Mouse (Mus musculus) intestine, embryonic 15.5 days (tissue): ENCODE measurements around the gene Cib1. TPM values are rescaled to one million over a fixed set of nuclear protein-coding genes. Genes with fewer than 3 reads are reported as not detected.
A peak's percentile ranks its signal among the peaks of the same experiment; 100 is the strongest.

Experiments used
- ATAC-seq: fragments of 200-750 bp; cut with Nextera tagmentation; 2 replicates; pipeline ENCODE4 v1.8.0; 2017; ENCODE audit warnings: moderate TSS enrichment, moderate library complexity
- H3K27ac ChIP-seq: fragments of 300-500 bp; sonication (generic); 2 replicates; pipeline ENCODE4 v1.5.1; 2015; ENCODE audit warnings: mild to moderate bottlenecking, inconsistent platforms
- H3K27me3 ChIP-seq: fragments of 300-500 bp; sonication (generic); replicated peaks from 2 replicates; pipeline ENCODE4 v1.6.1; 2015; ENCODE audit warnings: inconsistent platforms
- H3K36me3 ChIP-seq: fragments of 300-500 bp; sonication (generic); 2 replicates; pipeline ENCODE4 v1.6.1; 2015; ENCODE audit warnings: inconsistent platforms
- H3K4me1 ChIP-seq: fragments of 300-500 bp; sonication (generic); replicated peaks from 2 replicates; pipeline ENCODE4 v1.6.1; 2015; ENCODE audit warnings: inconsistent platforms
- H3K4me2 ChIP-seq: fragments of 300-500 bp; sonication (generic); replicated peaks from 2 replicates; pipeline ENCODE4 v1.6.1; 2015; ENCODE audit warnings: mild to moderate bottlenecking, inconsistent platforms
- H3K4me3 ChIP-seq: fragments of 300-500 bp; sonication (generic); replicated peaks from 2 replicates; pipeline ENCODE4 v1.5.1; 2015; ENCODE audit warnings: inconsistent platforms
- H3K9ac ChIP-seq: fragments of 300-500 bp; sonication (generic); 2 replicates; pipeline ENCODE4 v1.6.1; 2015; ENCODE audit warnings: inconsistent platforms
- H3K9me3 ChIP-seq: fragments of 300-500 bp; sonication (generic); 2 replicates; pipeline ENCODE4 v1.6.1; 2016; ENCODE audit warnings: inconsistent platforms
- WGBS: fragments of 180-500 bp; shearing (Covaris S2); methylation state at CpG from one replicate; pipeline ENCODE4 v1.1.7; 2015; 5-methylcytosine and 5-hydroxymethylcytosine counted together
- polyA plus RNA-seq: library from polyadenylated mRNA; unstranded; fragments of >200 nt; fragmentation: Nextera tagmentation; extraction: Ambion mirVana; gene quantifications from 2 replicates; pipeline ENCODE4 v1.2.1, GENCODE M21; 2015

Gene Cib1
- polyA plus RNA-seq, 1 experiment from 2014 or later = 199 TPM

DNA sequence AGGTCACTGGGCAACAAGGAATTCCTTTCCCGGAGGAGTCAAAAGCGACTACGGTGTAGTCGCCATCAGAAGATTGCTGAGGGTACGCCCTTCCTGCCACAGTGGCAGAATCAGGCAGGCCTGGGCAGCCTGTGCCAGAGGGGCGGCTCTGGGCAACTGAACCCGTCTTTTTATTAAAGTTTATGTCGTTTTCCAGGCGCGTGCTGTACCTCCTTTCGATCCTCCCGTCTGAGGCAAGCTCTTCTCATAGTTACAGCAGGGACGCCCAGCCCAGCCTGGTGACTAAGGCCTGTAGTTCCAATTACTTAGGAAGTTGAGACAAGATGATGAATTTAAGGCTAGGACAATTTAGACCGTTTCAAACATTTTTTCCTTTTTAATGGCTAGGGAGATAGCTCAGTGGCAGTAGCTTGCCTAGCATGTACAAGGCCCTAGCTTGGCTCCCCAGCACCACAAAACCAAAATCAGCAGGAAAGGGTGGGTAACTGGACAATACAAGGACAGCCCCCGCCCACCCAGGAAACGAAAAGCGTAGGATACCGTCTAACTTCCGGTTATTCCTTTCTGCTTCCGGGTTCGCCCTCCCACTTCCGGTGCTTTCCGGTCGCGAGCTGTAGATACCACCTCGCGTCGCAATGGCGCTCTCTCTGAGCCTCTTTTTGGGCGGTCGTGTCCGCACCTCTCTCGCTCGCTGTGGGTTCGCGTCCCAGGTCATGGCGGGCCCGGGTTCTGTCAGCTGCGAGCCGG is 28.2 kb upstream of the Cib1 start, which contains the start of gene Ngrn:
Gene Ngrn, plus strand, starts transcription at position 591 of the 747 bp plus-strand sequence.
- peak within 1 kb of the TSS; percentile 85 for H3K9ac ChIP-seq
- no peaks in the 10 kb centered on the region for H3K27me3 ChIP-seq
- H3K36me3 ChIP-seq = peaks cover 16% of the 10 kb centered on the region
- peak within 1 kb of the TSS; percentile 86 for H3K27ac ChIP-seq
- peak within 1 kb of the TSS; percentile 68 for H3K4me2 ChIP-seq
- no peaks in the 10 kb centered on the region for H3K9me3 ChIP-seq
- 26% methylated on average over 40 of the region's 40 CpGs for WGBS
- peak; percentile 92 for ATAC-seq
- no peaks in the 10 kb centered on the region for H3K4me1 ChIP-seq
- peak within 1 kb of the TSS; percentile 91 for H3K4me3 ChIP-seq

DNA sequence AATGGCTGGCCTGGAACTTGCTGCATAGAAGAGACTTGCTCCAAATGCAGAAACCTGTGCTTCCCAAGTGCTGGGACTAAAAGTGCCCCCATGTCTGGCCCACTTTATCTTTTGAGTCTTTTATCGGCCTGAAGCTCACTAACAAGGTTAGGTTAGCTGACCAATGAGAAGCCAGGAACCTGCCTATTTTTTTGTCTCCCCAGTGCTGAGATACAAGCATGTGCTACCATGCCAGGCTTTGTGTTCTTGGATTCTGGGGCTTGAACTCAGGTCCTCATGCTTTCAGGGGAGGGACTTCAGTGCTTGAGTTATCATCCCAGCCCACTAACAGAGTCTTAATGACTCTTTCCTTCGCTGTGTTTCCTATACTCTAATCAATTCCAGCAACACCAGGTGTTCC is 25.1 kb upstream of the Cib1 start:
- Histone ChIP-seq H3K9ac (no peak overlapping the region), H3K36me3 (no peaks in the 10 kb centered on the region), H3K4me3 (no peak overlapping the region), H3K27me3 (no peaks in the 10 kb centered on the region), H3K27ac (no peak overlapping the region), H3K4me2 (no peak overlapping the region), H3K9me3 (no peaks in the 10 kb centered on the region), H3K4me1 (0 out of 2 replicates have a peak, but pooled peaks cover 3% of the 10 kb centered on the region)
- ATAC-seq = no peak
- 63% methylated on average over 2 of the region's 2 CpGs for WGBS

DNA sequence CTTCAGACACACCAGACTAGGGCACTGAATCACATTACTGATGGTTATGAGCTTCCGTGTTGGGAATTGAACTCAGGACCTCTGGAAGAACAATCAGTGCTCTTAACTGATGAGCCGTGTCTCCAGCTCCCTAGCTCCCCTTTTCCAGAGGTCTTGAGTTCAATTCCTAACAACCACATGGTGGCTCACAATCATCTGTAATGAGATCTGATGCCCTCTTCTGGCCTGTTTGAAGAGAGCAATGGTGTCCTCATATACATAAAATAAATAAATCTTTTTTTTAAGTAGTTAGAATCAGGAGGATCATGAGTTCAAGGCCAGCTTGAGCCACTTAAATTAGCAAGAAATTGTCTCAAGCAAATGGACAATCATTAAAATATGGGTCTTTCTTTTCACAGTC is 23.4 kb upstream of the Cib1 start:
- H3K27me3 ChIP-seq = no peaks in the 10 kb centered on the region
- H3K36me3 ChIP-seq = no peaks in the 10 kb centered on the region
- H3K4me1 ChIP-seq = 0 out of 2 replicates have a peak, but pooled peaks cover 3% of the 10 kb centered on the region
- H3K4me2 ChIP-seq = no peak overlapping the region
- no peaks in the 10 kb centered on the region for H3K9me3 ChIP-seq
- H3K27ac ChIP-seq = no peak overlapping the region
- H3K4me3 ChIP-seq = no peak overlapping the region
- H3K9ac ChIP-seq = no peak overlapping the region
- ATAC-seq = no peak
- 78% methylated on average over 2 of the region's 2 CpGs for WGBS

DNA sequence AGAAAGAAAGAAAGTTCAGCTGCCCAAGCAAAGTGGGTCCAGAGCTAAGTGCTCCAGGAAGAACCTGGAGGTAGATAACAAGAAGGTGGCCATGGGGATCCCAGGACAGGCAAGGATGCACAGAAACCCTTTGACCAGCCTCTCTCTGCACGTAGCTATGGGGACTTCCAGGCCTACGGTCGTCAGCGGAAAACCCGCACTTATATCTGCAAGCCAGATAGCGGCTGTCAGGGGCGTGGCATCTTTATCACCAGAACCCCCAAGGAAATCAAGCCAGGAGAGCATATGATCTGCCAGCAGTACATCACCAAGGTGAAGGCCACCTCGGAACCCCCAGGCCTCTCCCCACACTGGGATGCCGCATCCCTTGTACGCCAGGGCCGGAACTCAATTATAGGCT is 20.3 kb upstream of the Cib1 start:
- Histone ChIP-seq H3K27ac (no peak overlapping the region), H3K4me2 (no peak overlapping the region), H3K9me3 (no peaks in the 10 kb centered on the region), H3K4me3 (no peak overlapping the region), H3K9ac (no peak overlapping the region), H3K27me3 (no peaks in the 10 kb centered on the region), H3K36me3 (no peaks in the 10 kb centered on the region), H3K4me1 (0 out of 2 replicates have a peak, but pooled peaks cover 3% of the 10 kb centered on the region)
- WGBS = 74% methylated on average over 11 of the region's 11 CpGs
- no peak for ATAC-seq

DNA sequence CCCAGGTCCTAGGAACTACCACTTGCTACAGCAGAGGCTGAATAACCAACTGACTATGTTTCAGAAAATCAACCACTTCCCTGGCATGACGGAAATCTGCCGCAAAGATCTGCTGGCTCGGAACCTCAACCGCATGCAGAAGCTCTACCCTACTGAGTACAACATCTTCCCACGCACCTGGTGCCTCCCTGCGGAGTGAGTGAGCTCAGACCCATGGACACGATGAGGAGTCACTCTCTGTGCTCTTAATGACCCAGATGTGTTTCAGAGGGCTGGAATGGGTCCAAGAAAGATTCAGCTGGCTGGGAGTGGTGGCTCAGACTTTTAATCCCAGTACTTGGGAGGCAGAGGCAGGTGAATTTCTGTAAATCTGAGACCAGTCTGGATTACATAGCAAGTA is 19.8 kb upstream of the Cib1 start:
- no peaks in the 10 kb centered on the region for H3K27me3 ChIP-seq
- H3K36me3 ChIP-seq = no peaks in the 10 kb centered on the region
- no peak overlapping the region for H3K4me3 ChIP-seq
- H3K9me3 ChIP-seq = no peaks in the 10 kb centered on the region
- H3K4me2 ChIP-seq = no peak overlapping the region
- 0 out of 2 replicates have a peak, but pooled peaks cover 3% of the 10 kb centered on the region for H3K4me1 ChIP-seq
- ATAC-seq = no peak
- WGBS = 81% methylated on average over 7 of the region's 7 CpGs
- no peak overlapping the region for H3K9ac ChIP-seq
- no peak overlapping the region for H3K27ac ChIP-seq

DNA sequence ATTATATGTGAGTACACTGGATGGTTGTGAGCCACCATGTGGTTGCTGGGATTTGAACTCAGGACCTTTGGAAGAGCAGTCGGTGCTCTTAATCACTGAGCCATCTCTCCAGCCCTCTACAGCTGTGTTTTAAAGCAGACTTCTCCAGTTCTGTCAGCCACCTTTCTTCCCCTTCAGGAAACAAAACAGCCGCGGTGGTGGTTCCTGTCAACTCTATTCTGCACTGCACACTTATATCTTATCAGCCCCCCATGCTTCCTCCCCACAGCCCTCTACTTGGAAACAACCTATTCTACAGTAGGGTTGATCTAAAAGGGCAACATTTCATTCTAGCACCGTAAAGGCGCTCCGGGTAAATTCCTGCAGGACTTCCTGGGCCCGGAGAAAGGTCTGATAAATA is 14.2 kb upstream of the Cib1 start:
- peak overlapping the region; percentile 63 for H3K4me2 ChIP-seq
- H3K4me1 ChIP-seq = no peaks in the 10 kb centered on the region
- no peak overlapping the region for H3K9ac ChIP-seq
- no peaks in the 10 kb centered on the region for H3K9me3 ChIP-seq
- no peaks in the 10 kb centered on the region for H3K36me3 ChIP-seq
- no peaks in the 10 kb centered on the region for H3K27me3 ChIP-seq
- no peak overlapping the region for H3K27ac ChIP-seq
- ATAC-seq = no peak
- peak overlapping the region; percentile 57 for H3K4me3 ChIP-seq
- 39% methylated on average over 7 of the region's 7 CpGs for WGBS

DNA sequence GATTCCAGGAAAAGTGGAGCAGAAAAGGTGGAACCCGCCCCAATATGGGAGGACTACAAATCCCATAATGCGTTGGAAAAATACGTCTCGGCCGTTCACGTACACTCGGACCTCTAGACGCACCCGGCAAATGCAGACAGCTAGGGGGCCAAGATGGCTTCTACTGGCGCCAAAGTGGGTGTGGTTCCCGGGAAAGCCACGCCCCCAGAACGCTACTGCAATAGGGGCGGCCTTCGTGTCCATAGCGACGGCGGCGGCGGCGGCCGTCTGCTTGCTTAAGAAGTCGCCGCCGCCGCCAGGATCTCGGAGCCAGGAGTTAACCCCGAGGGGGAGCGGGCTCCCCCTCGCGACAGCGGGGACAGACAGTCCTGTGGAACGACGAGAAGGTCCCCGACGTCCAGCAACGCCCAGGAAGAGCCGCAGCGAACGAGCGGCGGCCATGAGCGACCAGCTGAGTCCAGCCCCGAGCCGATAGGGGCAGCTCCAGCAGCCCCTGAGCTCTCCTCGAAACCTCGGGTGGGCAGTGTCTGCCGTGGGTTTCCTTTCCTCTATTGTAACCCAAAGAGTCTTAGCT is 13.6 kb upstream of the Cib1 start, which contains the start of gene Ttll13:
Gene Ttll13, plus strand, starts transcription at position 229 of the 574 bp plus-strand sequence.
- H3K36me3 ChIP-seq = no peaks in the 10 kb centered on the region
- peak within 1 kb of the TSS; percentile 63 for H3K4me2 ChIP-seq
- under 1% methylated on average over 48 of the region's 48 CpGs for WGBS
- peak within 1 kb of the TSS; percentile 62 for H3K9ac ChIP-seq
- peak within 1 kb of the TSS; percentile 79 for H3K27ac ChIP-seq
- H3K9me3 ChIP-seq = no peaks in the 10 kb centered on the region
- H3K4me3 ChIP-seq = peak within 1 kb of the TSS; percentile 57
- H3K27me3 ChIP-seq = no peaks in the 10 kb centered on the region
- no peaks in the 10 kb centered on the region for H3K4me1 ChIP-seq
- ATAC-seq = peak; percentile 97

DNA sequence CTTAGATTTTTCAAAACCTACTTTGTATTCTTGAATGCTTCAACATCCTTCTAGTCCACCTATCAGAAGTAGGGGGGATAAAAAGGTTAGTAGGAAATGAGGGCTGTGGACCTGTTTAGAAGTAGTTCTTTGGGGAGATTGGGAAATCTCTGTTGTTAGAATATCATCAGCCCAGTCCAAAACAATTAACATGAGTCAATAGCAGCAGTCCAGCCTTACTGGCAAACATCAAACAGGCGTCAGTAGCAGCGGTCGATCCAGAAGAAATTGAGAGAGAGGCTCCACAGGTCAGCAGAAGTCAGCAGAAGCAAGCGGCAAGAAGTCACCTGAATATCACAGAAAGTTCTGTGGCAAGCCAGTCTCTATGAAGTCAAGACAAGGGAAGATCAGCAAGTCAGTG is 12.2 kb upstream of the Cib1 start:
- Histone ChIP-seq H3K4me2 (no peak overlapping the region), H3K36me3 (no peaks in the 10 kb centered on the region)
- whole genome bisulfite sequencing = 91% methylated on average over 4 of the region's 4 CpGs

DNA sequence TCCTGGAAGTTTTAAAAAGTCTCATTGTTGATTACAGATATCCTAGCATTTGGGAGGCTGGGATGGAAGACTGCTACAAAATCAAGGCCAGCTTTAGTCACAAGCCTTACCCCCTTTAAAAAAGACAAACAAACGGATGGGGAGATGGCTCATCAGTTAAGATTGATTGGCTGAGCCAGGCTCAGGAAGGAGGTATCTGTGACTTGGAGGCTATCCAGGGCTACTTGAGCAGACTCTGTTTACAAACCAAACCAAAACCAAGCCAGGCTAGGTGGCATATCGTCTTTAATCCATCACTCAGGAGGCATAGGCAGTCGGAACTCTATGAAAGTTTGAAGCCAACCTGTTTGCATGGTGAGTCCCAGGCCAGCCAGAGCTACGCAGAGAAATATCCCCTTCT is 9.0 kb upstream of the Cib1 start:
- no peak for ATAC-seq
- H3K9me3 ChIP-seq = no peaks in the 10 kb centered on the region
- no peak overlapping the region for H3K9ac ChIP-seq
- 63% methylated on average over 4 of the region's 4 CpGs for WGBS
- H3K4me3 ChIP-seq = no peak overlapping the region
- H3K4me2 ChIP-seq = no peak overlapping the region
- H3K36me3 ChIP-seq = 0 out of 2 replicates have a peak, but pooled peaks cover 5% of the 10 kb centered on the region
- H3K27ac ChIP-seq = no peak overlapping the region
- H3K27me3 ChIP-seq = no peaks in the 10 kb centered on the region
- no peaks in the 10 kb centered on the region for H3K4me1 ChIP-seq

More for the DNA sequence above, 12.2 kb upstream of the Cib1 start:
- H3K4me3 ChIP-seq = no peak overlapping the region
- ATAC-seq = no peak
- H3K27ac ChIP-seq = no peak overlapping the region
- no peak overlapping the region for H3K9ac ChIP-seq
- H3K4me1 ChIP-seq = no peaks in the 10 kb centered on the region
- no peaks in the 10 kb centered on the region for H3K9me3 ChIP-seq
- no peaks in the 10 kb centered on the region for H3K27me3 ChIP-seq

DNA sequence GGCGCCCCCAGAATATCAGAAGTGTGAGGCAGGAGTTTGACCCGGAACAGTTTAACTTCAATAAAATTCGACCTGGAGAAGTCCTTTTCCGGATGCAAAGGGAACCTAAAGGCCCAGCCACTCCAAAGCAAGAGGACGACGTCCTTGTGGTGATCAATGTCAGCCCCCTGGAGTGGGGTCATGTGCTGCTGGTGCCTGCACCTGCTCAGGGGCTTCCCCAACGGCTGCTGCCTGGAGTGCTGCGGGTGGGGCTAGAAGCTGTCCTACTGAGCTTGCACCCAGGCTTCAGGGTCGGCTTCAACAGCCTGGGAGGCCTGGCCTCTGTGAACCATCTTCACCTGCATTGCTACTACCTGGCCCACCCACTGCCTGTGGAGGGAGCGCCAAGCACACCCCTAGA is 5.9 kb upstream of the Cib1 start:
- Histone ChIP-seq H3K4me3 (no peak overlapping the region), H3K27me3 (no peaks in the 10 kb centered on the region), H3K36me3 (0 out of 2 replicates have a peak, but pooled peaks cover 5% of the 10 kb centered on the region), H3K4me1 (0 out of 2 replicates have a peak, but pooled peaks cover 4% of the 10 kb centered on the region), H3K4me2 (no peak overlapping the region), H3K9ac (no peak overlapping the region), H3K27ac (no peak overlapping the region), H3K9me3 (no peaks in the 10 kb centered on the region)
- ATAC-seq = no peak
- WGBS = 88% methylated on average over 10 of the region's 10 CpGs

DNA sequence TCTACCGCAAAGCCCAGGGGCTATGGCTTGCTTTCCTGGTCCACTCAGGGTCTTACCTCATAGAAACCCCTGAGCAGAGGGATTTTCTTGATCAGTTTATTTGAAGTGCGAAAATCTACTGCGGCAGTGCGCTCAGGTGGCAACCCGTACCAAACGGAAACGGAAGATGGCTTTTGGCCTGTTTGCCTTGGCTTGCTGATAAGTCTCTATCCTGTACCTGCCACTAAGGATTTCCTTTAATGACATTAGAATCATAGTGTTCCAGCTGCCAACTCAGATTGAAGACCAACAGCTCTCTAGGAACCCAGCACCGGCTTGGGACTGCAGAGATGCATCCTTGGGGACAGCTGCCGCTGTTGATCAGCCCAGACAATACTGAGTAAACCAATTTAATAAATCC is 1.2 kb upstream of the Cib1 start:
- Histone ChIP-seq H3K9me3 (no peaks in the 10 kb centered on the region), H3K27ac (no peak overlapping the region), H3K4me3 (peak overlapping the region; percentile 78), H3K4me1 (0 out of 2 replicates have a peak, but pooled peaks cover 4% of the 10 kb centered on the region), H3K4me2 (peak overlapping the region; percentile 88), H3K27me3 (no peaks in the 10 kb centered on the region), H3K36me3 (no peaks in the 10 kb centered on the region), H3K9ac (peak overlapping the region; percentile 34; the same call in 1 of the 2 replicates)
- ATAC-seq = no peak
- WGBS = 66% methylated on average over 9 of the region's 9 CpGs

DNA sequence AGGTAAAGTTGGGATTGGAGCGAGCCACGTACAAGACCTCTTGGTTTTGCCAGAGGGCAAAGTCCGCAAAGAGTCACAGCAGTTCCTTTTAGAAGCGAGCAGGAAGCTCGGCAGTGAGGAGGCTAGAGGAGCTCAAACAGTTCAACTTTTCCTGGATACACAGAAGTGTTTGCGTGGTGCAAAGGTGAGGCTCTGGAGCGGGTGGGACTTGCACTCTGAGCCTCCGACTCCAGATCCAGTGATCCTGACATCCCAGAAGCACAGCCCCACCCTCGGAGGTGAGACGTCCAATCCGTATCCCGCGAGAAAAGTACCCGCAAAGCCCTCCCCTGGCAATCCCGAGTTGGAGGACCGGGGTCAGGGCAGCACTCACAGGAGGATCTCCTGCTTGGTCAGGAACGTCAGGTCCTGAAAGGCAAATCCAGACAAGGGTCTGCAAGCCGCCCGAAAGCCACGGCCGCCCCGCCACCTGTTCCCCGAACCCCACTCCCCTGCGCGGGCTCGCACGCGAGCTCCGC is 583 bp downstream of the Cib1 start:
- H3K4me3 ChIP-seq = peak overlapping the region; percentile 78
- peak overlapping the region; percentile 56 for H3K9ac ChIP-seq
- under 1% methylated on average over 29 of the region's 29 CpGs for WGBS
- no peaks in the 10 kb centered on the region for H3K9me3 ChIP-seq
- H3K27ac ChIP-seq = peak overlapping the region; percentile 88
- 0 out of 2 replicates have a peak, but pooled peaks cover 4% of the 10 kb centered on the region for H3K4me1 ChIP-seq
- no peaks in the 10 kb centered on the region for H3K27me3 ChIP-seq
- peak overlapping the region; percentile 88 for H3K4me2 ChIP-seq
- peak; percentile 73 for ATAC-seq
- peaks cover 5% of the 10 kb centered on the region for H3K36me3 ChIP-seq
